Mouse (Mus musculus): ENCODE measurements around the gene Nrarp. TPM values are rescaled to one million over a fixed set of nuclear protein-coding genes. Genes with fewer than 3 reads are reported as not detected.

Gene Nrarp
- polyA plus RNA-seq (2015; fragmentation: Nextera tagmentation; extraction: Ambion mirVana), result 11.0 and 13.9 TPM in 2 replicates

GRCm38 (mm10) chr2:25180478-25180903 is at the start of gene Nrarp:
Gene Nrarp (plus strand): TSS chr2:25180758.

GRCm38 (mm10) chr2:25196172-25196954 is 15.8 kb downstream of the Nrarp start, which contains the start of gene Tor4a:
Gene Tor4a (minus strand): TSS chr2:25196886.

GRCm38 (mm10) chr2:25211121-25211670 is 30.6 kb downstream of the Nrarp start, which contains the start of gene Nelfb:
Gene Nelfb (minus strand): TSS chr2:25211489.

GRCm38 (mm10) chr2:25214444-25214843 is 33.9 kb downstream of the Nrarp start, which contains the start of gene Stpg3:
Gene Stpg3 (minus strand): TSS chr2:25214637.

GRCm38 (mm10) chr2:25218445-25218844 is 37.9 kb downstream of the Nrarp start, which contains the start of gene Fam166a:
Gene Fam166a (plus strand): TSS chr2:25218745.

GRCm38 (mm10) chr2:25224492-25224765 is 43.9 kb downstream of the Nrarp start, which contains the start of gene Tubb4b:
Gene Tubb4b (minus strand): TSS chr2:25224702.

Other genes with a start within 250 kb of the Nrarp start
- 45.2 and 48.1 TPM in 2 replicates for gene Arrdc1, start 245.5 kb upstream of the Nrarp start, polyA plus RNA-seq (2015; fragmentation: Nextera tagmentation; extraction: Ambion mirVana)
- 8.5 and 9.3 TPM in 2 replicates for gene Zmynd19, start 231.0 kb upstream of the Nrarp start, polyA plus RNA-seq (2015; fragmentation: Nextera tagmentation; extraction: Ambion mirVana)
- gene Dph7, start 218.4 kb upstream of the Nrarp start, polyA plus RNA-seq (2015; fragmentation: Nextera tagmentation; extraction: Ambion mirVana), result 10.5 and 12.4 TPM in 2 replicates
- gene Mrpl41, start 205.7 kb upstream of the Nrarp start, polyA plus RNA-seq (2015; fragmentation: Nextera tagmentation; extraction: Ambion mirVana), result 108 and 113 TPM in 2 replicates
- gene Pnpla7, start 204.7 kb upstream of the Nrarp start, polyA plus RNA-seq (2015; fragmentation: Nextera tagmentation; extraction: Ambion mirVana), result 3.8 and 5.7 TPM in 2 replicates
- 35.9 and 40.2 TPM in 2 replicates for gene Nsmf, start 126.4 kb upstream of the Nrarp start, polyA plus RNA-seq (2015; fragmentation: Nextera tagmentation; extraction: Ambion mirVana)
- not detected in 2 replicates for gene Entpd8, start 100.5 kb upstream of the Nrarp start, polyA plus RNA-seq (2015; fragmentation: Nextera tagmentation; extraction: Ambion mirVana)
- gene Noxa1, start 85.6 kb upstream of the Nrarp start, polyA plus RNA-seq (2015; fragmentation: Nextera tagmentation; extraction: Ambion mirVana), result 0.23 and 0.29 TPM in 2 replicates
- 11.9 and 14.0 TPM in 2 replicates for gene Tor4a, start 16.1 kb downstream of the Nrarp start, polyA plus RNA-seq (2015; fragmentation: Nextera tagmentation; extraction: Ambion mirVana)
- 52.2 and 57.0 TPM in 2 replicates for gene Nelfb, start 30.7 kb downstream of the Nrarp start, polyA plus RNA-seq (2015; fragmentation: Nextera tagmentation; extraction: Ambion mirVana)
- gene Stpg3, start 33.9 kb downstream of the Nrarp start, polyA plus RNA-seq (2015; fragmentation: Nextera tagmentation; extraction: Ambion mirVana), result not detected in 2 replicates
- gene Fam166a, start 38.0 kb downstream of the Nrarp start, polyA plus RNA-seq (2015; fragmentation: Nextera tagmentation; extraction: Ambion mirVana), result not detected in 2 replicates
- gene Tubb4b, start 43.9 kb downstream of the Nrarp start, polyA plus RNA-seq (2015; fragmentation: Nextera tagmentation; extraction: Ambion mirVana), result 397 and 469 TPM in 2 replicates
- gene Slc34a3, start 53.6 kb downstream of the Nrarp start, polyA plus RNA-seq (2015; fragmentation: Nextera tagmentation; extraction: Ambion mirVana), result not detected in 2 replicates
- 0.10 TPM in 1 of 2 replicates, not detected in the other for gene Rnf224, start 56.0 kb downstream of the Nrarp start, polyA plus RNA-seq (2015; fragmentation: Nextera tagmentation; extraction: Ambion mirVana)
- gene Rnf208, start 61.5 kb downstream of the Nrarp start, polyA plus RNA-seq (2015; fragmentation: Nextera tagmentation; extraction: Ambion mirVana), result 6.1 and 6.2 TPM in 2 replicates
- 10.0 and 10.6 TPM in 2 replicates for gene Cysrt1, start 61.7 kb downstream of the Nrarp start, polyA plus RNA-seq (2015; fragmentation: Nextera tagmentation; extraction: Ambion mirVana)
- gene AL732309.1, start 66.1 kb downstream of the Nrarp start, polyA plus RNA-seq (2015; fragmentation: Nextera tagmentation; extraction: Ambion mirVana), result 7.6 and 8.0 TPM in 2 replicates
- gene Tmem203, start 74.7 kb downstream of the Nrarp start, polyA plus RNA-seq (2015; fragmentation: Nextera tagmentation; extraction: Ambion mirVana), result 35.6 and 37.6 TPM in 2 replicates
- gene Tprn, start 81.9 kb downstream of the Nrarp start, polyA plus RNA-seq (2015; fragmentation: Nextera tagmentation; extraction: Ambion mirVana), result 6.5 and 7.2 TPM in 2 replicates
- 137 and 141 TPM in 2 replicates for gene Ssna1, start 91.7 kb downstream of the Nrarp start, polyA plus RNA-seq (2015; fragmentation: Nextera tagmentation; extraction: Ambion mirVana)
- gene Anapc2, start 91.7 kb downstream of the Nrarp start, polyA plus RNA-seq (2015; fragmentation: Nextera tagmentation; extraction: Ambion mirVana), result 88.7 and 91.4 TPM in 2 replicates
- not detected in 2 replicates for gene Tmem210, start 107.4 kb downstream of the Nrarp start, polyA plus RNA-seq (2015; fragmentation: Nextera tagmentation; extraction: Ambion mirVana)
- 0.97 and 0.98 TPM in 2 replicates for gene Lrrc26, start 109.2 kb downstream of the Nrarp start, polyA plus RNA-seq (2015; fragmentation: Nextera tagmentation; extraction: Ambion mirVana)
- 2.3 and 3.2 TPM in 2 replicates for gene Grin1, start 138.4 kb downstream of the Nrarp start, polyA plus RNA-seq (2015; fragmentation: Nextera tagmentation; extraction: Ambion mirVana)
- gene Man1b1, start 151.6 kb downstream of the Nrarp start, polyA plus RNA-seq (2015; fragmentation: Nextera tagmentation; extraction: Ambion mirVana), result 32.5 and 37.0 TPM in 2 replicates
- 13.1 and 14.8 TPM in 2 replicates for gene Dpp7, start 175.6 kb downstream of the Nrarp start, polyA plus RNA-seq (2015; fragmentation: Nextera tagmentation; extraction: Ambion mirVana)
- gene Uap1l1, start 184.9 kb downstream of the Nrarp start, polyA plus RNA-seq (2015; fragmentation: Nextera tagmentation; extraction: Ambion mirVana), result 34.1 and 37.0 TPM in 2 replicates
- gene Sapcd2, start 191.6 kb downstream of the Nrarp start, polyA plus RNA-seq (2015; fragmentation: Nextera tagmentation; extraction: Ambion mirVana), result 5.6 and 5.9 TPM in 2 replicates
- gene Entpd2, start 215.1 kb downstream of the Nrarp start, polyA plus RNA-seq (2015; fragmentation: Nextera tagmentation; extraction: Ambion mirVana), result 38.2 and 39.1 TPM in 2 replicates
- 58.9 and 59.9 TPM in 2 replicates for gene Npdc1, start 218.6 kb downstream of the Nrarp start, polyA plus RNA-seq (2015; fragmentation: Nextera tagmentation; extraction: Ambion mirVana)
- 0.08 TPM in 1 of 2 replicates, not detected in the other for gene Fut7, start 242.5 kb downstream of the Nrarp start, polyA plus RNA-seq (2015; fragmentation: Nextera tagmentation; extraction: Ambion mirVana)
- gene Abca2, start 247.9 kb downstream of the Nrarp start, polyA plus RNA-seq (2015; fragmentation: Nextera tagmentation; extraction: Ambion mirVana), result 1.5 and 1.6 TPM in 2 replicates